Mouse (Mus musculus) inflammation-experienced regulatory T-cells, adult 16 weeks (primary cell): ENCODE measurements around the gene Yipf2. TPM values are rescaled to one million over a fixed set of nuclear protein-coding genes. Genes with fewer than 3 reads are reported as not detected.

Experiments
- polyA plus RNA-seq: library from polyadenylated mRNA; unstranded; fragments of 100-300 nt; shearing (Covaris generic); gene quantifications from one replicate; pipeline ENCODE4 v1.2.1, GENCODE M21; 2017

The Yipf2 gene
- polyA plus RNA-seq: 35.3 TPM

DNA sequence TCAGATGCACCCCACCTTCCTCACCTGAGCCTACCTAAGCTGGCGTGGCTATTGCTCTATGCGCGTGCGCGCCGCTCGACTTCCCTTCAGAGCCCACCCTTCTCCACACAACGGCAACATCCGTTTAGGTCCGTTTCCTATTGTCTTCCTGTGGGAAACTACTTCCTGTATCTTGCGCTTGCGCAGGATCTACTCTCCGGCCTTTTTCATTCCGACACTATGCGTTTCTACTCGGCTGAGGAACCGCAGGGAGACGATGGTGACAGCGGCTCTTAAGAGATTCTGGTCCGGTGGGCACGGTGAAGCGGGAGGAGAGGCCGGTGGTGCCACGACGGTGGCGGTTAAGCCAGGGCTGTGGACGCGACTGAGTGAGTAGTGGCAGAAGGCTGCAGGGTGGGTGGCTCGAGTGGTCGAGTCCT lies at the start of gene Yipf2, which contains the start of gene Timm29:
Yipf2 (minus strand) TSS at position 126 of the 419 bp plus-strand sequence.
Timm29 (plus strand) TSS at position 20 of the 419 bp plus-strand sequence.

GRCm38 (mm10) chr9:21615617-21616231 lies 23.1 kb upstream of the Yipf2 start, which contains the start of gene Smarca4:
Smarca4 (plus strand) TSS chr9:21616169.

DNA sequence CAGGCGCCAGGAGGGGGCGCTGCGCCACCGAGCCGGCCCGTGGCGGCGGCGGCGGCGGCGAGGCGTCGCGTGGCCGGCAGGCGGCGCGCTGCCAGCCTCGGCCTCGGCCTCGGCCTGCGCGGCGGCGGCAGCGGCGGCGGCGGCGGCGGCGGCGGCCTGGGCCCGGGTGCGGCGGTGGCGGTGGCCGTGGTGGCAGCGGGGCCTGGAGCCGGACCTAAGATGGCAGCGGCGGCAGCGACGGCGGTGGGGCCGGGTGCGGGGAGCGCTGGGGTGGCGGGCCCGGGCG lies 45.9 kb downstream of the Yipf2 start, which contains the start of gene Carm1:
Carm1 (plus strand) TSS at position 106 of the 286 bp plus-strand sequence.

Other genes starting within 250 kb of the Yipf2 start
- gene Ilf3, start 225.0 kb downstream of the Yipf2 start, polyA plus RNA-seq: 70.1 TPM
- 39.5 TPM for gene Qtrt1, start 181.0 kb downstream of the Yipf2 start, polyA plus RNA-seq
- gene Dnm2, start 167.9 kb downstream of the Yipf2 start, polyA plus RNA-seq: 282 TPM
- gene Tmed1, start 82.6 kb downstream of the Yipf2 start, polyA plus RNA-seq: 11.5 TPM
- gene AB124611, start 66.7 kb downstream of the Yipf2 start, polyA plus RNA-seq: 40.9 TPM
- gene Carm1, start 45.9 kb downstream of the Yipf2 start, polyA plus RNA-seq: 8.1 TPM
- gene Timm29, start 106 bp downstream of the Yipf2 start, polyA plus RNA-seq: 2.7 TPM
- gene Smarca4, start 23.3 kb upstream of the Yipf2 start, polyA plus RNA-seq: 71.6 TPM
- 32.4 TPM for gene Ldlr, start 130.7 kb upstream of the Yipf2 start, polyA plus RNA-seq
- gene Spc24, start 167.5 kb upstream of the Yipf2 start, polyA plus RNA-seq: 7.4 TPM
- not detected for gene Kank2, start 205.9 kb upstream of the Yipf2 start, polyA plus RNA-seq
- not detected for gene Angptl8, start 242.7 kb upstream of the Yipf2 start, polyA plus RNA-seq